Mouse (Mus musculus): ENCODE data around the gene Gm28539.

- TF ChIP-seq CTCF (IDR thresholded peaks at IDR 0.05; ENCODE audit: low read depth): no peak
- TF ChIP-seq EP300 (IDR thresholded peaks at IDR 0.05; ENCODE audit: low read depth): no peak
These were observed 58.9 kb downstream of the Gm28539 start for GRCm38 (mm10) chr16:18895249-18895648.

Measured in liver, embryonic 14.5 days (tissue).